Mouse (Mus musculus): ENCODE measurements around the gene Cd6. TPM values are rescaled to one million over a fixed set of nuclear protein-coding genes. Genes with fewer than 3 reads are reported as not detected.

The Cd6 gene
- polyA plus RNA-seq, 1 experiment from 2014 or later, result not detected

DNA sequence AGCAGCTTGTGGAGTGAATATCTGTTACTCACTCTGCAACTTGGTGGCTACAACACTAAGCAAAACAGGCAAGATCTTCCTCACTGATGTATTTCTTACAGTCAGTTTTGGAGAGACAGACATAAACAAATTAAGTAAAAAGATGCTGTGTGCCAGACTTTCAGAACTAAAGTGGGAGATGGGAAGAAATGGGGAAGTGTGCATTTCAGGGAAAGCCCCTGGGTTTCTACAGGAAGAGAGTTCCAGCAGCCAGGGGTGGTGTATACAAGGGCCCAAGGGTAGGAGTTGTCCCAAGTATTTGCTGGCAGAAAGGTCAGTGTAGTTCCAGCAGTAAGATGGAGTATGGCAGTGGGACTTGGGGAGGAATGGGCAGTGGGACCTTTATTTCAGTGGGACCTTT is 70.3 kb downstream of the Cd6 start:
- no peak overlapping the region for H3K4me3 ChIP-seq (ENCODE audit: low read depth, low read length)
- ATAC-seq (replicated peaks; ENCODE audit: insufficient number of reproducible peaks, low FRiP score, low TSS enrichment), result no peak
- H3K9me3 ChIP-seq (replicated peaks; ENCODE audit: control insufficient read depth, low read length), result no peaks in the 10 kb centered on the region
- H3K36me3 ChIP-seq (ENCODE audit: control insufficient read depth, insufficient read depth, low read length), result no peaks in the 10 kb centered on the region
- peaks cover 15% of the 10 kb centered on the region; the same call in 1 of the 2 replicates for H3K4me1 ChIP-seq (ENCODE audit: control insufficient read depth, insufficient read depth, low read length)
- no peaks in the 10 kb centered on the region for H3K27me3 ChIP-seq (ENCODE audit: control insufficient read depth, insufficient read depth, low read length)
- H3K9ac ChIP-seq (ENCODE audit: low read depth, low read length), result no peak overlapping the region
- no peak overlapping the region for H3K4me2 ChIP-seq
- H3K27ac ChIP-seq (ENCODE audit: low read depth, low read length), result no peak overlapping the region

DNA sequence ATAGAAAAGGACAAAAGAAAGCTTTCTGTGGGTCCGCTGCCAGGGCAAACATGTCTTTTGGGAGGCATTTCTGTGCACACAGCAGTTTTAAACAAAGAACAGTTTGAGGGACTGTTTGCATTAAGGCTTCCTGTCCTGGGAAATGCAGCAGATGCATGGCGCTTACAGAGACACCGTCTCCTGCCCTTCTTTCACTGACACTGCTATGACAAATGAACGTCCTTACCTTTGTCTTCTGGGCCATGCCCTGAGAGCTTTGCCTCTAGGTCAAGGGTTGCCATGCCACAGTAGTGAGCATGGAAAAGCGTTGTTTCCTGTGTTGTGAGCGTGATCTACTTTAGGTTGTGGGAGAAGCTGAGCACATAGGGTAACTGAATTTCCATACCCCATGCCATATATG is 71.2 kb downstream of the Cd6 start:
- Histone ChIP-seq H3K27ac (ENCODE audit: low read depth, low read length) (no peak overlapping the region), H3K27me3 (ENCODE audit: control insufficient read depth, insufficient read depth, low read length) (no peaks in the 10 kb centered on the region)

DNA sequence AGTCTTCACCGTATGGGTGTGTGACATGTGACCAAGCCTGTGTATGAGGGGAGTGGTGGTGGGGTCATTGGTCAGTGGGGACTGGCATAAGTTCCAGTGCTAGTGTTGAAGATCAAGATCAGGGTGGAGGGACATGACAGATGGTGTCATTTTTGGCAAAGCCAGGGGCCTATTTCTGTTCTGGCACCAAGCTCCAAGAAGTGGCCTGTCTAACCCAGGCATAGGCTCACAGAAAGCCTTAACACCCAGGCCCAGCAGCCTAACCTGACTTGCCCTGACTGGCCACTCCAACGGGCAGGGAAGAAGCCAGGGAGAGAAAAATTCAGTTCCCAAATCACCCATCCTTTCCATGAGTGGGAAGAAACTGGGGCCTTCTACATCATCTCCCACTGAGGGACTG is 72.3 kb downstream of the Cd6 start:
- Histone ChIP-seq H3K4me1 (ENCODE audit: control insufficient read depth, insufficient read depth, low read length) (peaks cover 15% of the 10 kb centered on the region; the same call in 1 of the 2 replicates), H3K4me3 (ENCODE audit: low read depth, low read length) (no peak overlapping the region), H3K36me3 (ENCODE audit: control insufficient read depth, insufficient read depth, low read length) (no peaks in the 10 kb centered on the region), H3K9me3 (replicated peaks; ENCODE audit: control insufficient read depth, low read length) (no peaks in the 10 kb centered on the region), H3K27me3 (ENCODE audit: control insufficient read depth, insufficient read depth, low read length) (no peaks in the 10 kb centered on the region), H3K4me2 (no peak overlapping the region), H3K9ac (ENCODE audit: low read depth, low read length) (no peak overlapping the region), H3K27ac (ENCODE audit: low read depth, low read length) (no peak overlapping the region)
- ATAC-seq (replicated peaks; ENCODE audit: insufficient number of reproducible peaks, low FRiP score, low TSS enrichment), result no peak
- WGBS (ENCODE audit: insufficient replicate concordance), result 80% methylated on average over 2 of the region's 2 CpGs

More for the DNA sequence above, 71.2 kb downstream of the Cd6 start:
- Histone ChIP-seq H3K4me3 (ENCODE audit: low read depth, low read length) (no peak overlapping the region), H3K4me1 (ENCODE audit: control insufficient read depth, insufficient read depth, low read length) (peaks cover 15% of the 10 kb centered on the region; the same call in 1 of the 2 replicates), H3K9ac (ENCODE audit: low read depth, low read length) (no peak overlapping the region), H3K4me2 (no peak overlapping the region), H3K36me3 (ENCODE audit: control insufficient read depth, insufficient read depth, low read length) (no peaks in the 10 kb centered on the region), H3K9me3 (replicated peaks; ENCODE audit: control insufficient read depth, low read length) (no peaks in the 10 kb centered on the region)
- 56% methylated on average over 6 of the region's 6 CpGs for WGBS (ENCODE audit: insufficient replicate concordance)
- no peak for ATAC-seq (replicated peaks; ENCODE audit: insufficient number of reproducible peaks, low FRiP score, low TSS enrichment)

DNA sequence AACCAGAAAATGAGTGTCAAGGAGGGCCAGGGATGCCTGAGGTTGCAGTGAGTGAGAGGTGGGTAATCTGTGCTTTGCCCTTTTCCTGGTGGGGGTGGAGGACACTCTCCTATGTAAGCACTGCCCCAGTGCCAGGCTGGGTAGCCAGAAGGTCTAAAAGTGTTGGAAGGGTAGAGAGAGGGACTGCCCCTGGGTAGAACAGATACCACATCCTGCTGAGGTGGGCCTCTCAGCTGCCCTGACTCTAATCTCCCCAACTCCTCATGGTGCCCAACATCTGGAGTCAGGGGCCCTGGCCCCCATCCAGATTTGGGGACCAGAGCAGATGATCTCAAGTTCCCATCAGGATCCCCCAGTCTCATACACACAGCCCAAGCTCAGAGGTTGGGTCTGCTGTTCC is 72.7 kb downstream of the Cd6 start:
- Histone ChIP-seq H3K4me3 (ENCODE audit: low read depth, low read length) (no peak overlapping the region), H3K4me2 (no peak overlapping the region), H3K27me3 (ENCODE audit: control insufficient read depth, insufficient read depth, low read length) (no peaks in the 10 kb centered on the region), H3K9ac (ENCODE audit: low read depth, low read length) (no peak overlapping the region), H3K4me1 (ENCODE audit: control insufficient read depth, insufficient read depth, low read length) (peaks cover 15% of the 10 kb centered on the region; the same call in 1 of the 2 replicates), H3K36me3 (ENCODE audit: control insufficient read depth, insufficient read depth, low read length) (no peaks in the 10 kb centered on the region), H3K9me3 (replicated peaks; ENCODE audit: control insufficient read depth, low read length) (no peaks in the 10 kb centered on the region), H3K27ac (ENCODE audit: low read depth, low read length) (no peak overlapping the region)
- no peak for ATAC-seq (replicated peaks; ENCODE audit: insufficient number of reproducible peaks, low FRiP score, low TSS enrichment)

DNA sequence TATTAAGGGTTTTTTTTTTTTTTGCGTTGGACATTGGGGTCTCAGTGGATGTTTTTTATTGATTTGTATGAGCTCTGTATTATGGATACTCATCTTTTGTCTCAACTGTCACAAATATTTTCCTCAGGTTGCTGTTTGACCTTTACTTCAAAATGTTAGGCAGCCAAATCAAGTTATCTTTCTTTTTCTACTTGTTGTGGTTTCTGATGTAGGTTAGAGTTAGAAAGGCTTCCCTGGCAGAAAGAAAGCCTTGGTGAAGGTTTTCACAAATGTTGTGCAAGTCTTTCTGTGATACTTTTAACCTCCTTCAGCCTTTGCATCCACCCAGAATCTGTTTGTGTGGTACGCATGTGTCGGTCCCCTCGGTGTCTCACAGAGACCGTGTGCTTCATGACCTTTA is 77.2 kb downstream of the Cd6 start:
- Histone ChIP-seq H3K9me3 (replicated peaks; ENCODE audit: control insufficient read depth, low read length) (no peaks in the 10 kb centered on the region), H3K4me1 (ENCODE audit: control insufficient read depth, insufficient read depth, low read length) (no peaks in the 10 kb centered on the region), H3K9ac (ENCODE audit: low read depth, low read length) (no peak overlapping the region), H3K27me3 (ENCODE audit: control insufficient read depth, insufficient read depth, low read length) (no peaks in the 10 kb centered on the region), H3K36me3 (ENCODE audit: control insufficient read depth, insufficient read depth, low read length) (no peaks in the 10 kb centered on the region), H3K4me2 (no peak overlapping the region), H3K4me3 (ENCODE audit: low read depth, low read length) (no peak overlapping the region), H3K27ac (ENCODE audit: low read depth, low read length) (no peak overlapping the region)
- no peak for ATAC-seq (replicated peaks; ENCODE audit: insufficient number of reproducible peaks, low FRiP score, low TSS enrichment)
- WGBS (ENCODE audit: insufficient replicate concordance), result 85% methylated on average over 5 of the region's 5 CpGs

DNA sequence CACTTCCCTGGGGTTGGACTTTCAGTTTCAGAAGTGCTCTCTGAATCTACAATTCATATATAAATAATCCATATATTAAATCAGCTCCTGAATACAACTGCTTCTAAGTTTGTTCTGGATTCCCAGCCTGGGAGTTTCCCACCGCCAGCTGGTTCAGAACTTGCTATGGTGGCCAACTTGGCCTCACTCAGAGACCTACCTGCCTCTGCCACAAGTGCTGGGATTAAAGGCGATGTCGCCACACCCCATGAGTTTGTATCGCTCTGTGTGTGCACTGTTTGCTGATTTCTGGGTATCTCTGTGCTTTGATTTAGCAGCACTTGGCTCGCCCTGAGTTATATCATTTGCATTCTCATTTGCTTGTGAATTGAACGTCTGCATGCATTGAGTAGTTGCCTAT is 77.8 kb downstream of the Cd6 start:
- no peak overlapping the region for H3K4me3 ChIP-seq (ENCODE audit: low read depth, low read length)
- no peaks in the 10 kb centered on the region for H3K27me3 ChIP-seq (ENCODE audit: control insufficient read depth, insufficient read depth, low read length)
- 86% methylated on average over 6 of the region's 6 CpGs for WGBS (ENCODE audit: insufficient replicate concordance)
- no peak overlapping the region for H3K4me2 ChIP-seq
- no peak overlapping the region for H3K27ac ChIP-seq (ENCODE audit: low read depth, low read length)
- no peaks in the 10 kb centered on the region for H3K4me1 ChIP-seq (ENCODE audit: control insufficient read depth, insufficient read depth, low read length)
- no peaks in the 10 kb centered on the region for H3K36me3 ChIP-seq (ENCODE audit: control insufficient read depth, insufficient read depth, low read length)
- H3K9ac ChIP-seq (ENCODE audit: low read depth, low read length), result no peak overlapping the region
- H3K9me3 ChIP-seq (replicated peaks; ENCODE audit: control insufficient read depth, low read length), result no peaks in the 10 kb centered on the region
- no peak for ATAC-seq (replicated peaks; ENCODE audit: insufficient number of reproducible peaks, low FRiP score, low TSS enrichment)

DNA sequence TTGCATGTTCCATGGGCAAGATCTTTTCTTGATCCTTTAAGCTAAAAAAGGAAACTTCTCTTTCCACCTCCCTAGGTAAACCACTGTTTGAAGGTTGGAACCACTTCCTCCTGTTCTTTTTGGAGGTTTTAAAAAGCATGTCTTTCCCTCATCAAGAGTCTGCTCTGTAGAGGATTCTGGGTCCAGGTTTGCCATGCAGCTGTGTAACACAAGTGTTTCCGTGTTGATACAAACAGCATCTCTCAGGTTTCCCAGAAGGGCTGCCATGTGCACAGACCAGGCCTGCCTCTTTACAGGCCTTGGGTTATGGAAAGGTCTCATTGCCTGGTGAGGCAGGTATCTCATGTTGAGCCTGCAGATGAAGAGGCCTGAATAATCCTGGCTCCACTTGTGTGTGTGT is 78.3 kb downstream of the Cd6 start:
- no peak overlapping the region for H3K27ac ChIP-seq (ENCODE audit: low read depth, low read length)
- no peaks in the 10 kb centered on the region for H3K27me3 ChIP-seq (ENCODE audit: control insufficient read depth, insufficient read depth, low read length)
- 89% methylated on average over 1 of the region's 1 CpGs for WGBS (ENCODE audit: insufficient replicate concordance)
- H3K9ac ChIP-seq (ENCODE audit: low read depth, low read length), result no peak overlapping the region
- H3K4me1 ChIP-seq (ENCODE audit: control insufficient read depth, insufficient read depth, low read length), result no peaks in the 10 kb centered on the region
- H3K9me3 ChIP-seq (replicated peaks; ENCODE audit: control insufficient read depth, low read length), result no peaks in the 10 kb centered on the region
- no peak overlapping the region for H3K4me3 ChIP-seq (ENCODE audit: low read depth, low read length)
- ATAC-seq (replicated peaks; ENCODE audit: insufficient number of reproducible peaks, low FRiP score, low TSS enrichment), result no peak
- no peaks in the 10 kb centered on the region for H3K36me3 ChIP-seq (ENCODE audit: control insufficient read depth, insufficient read depth, low read length)
- no peak overlapping the region for H3K4me2 ChIP-seq

DNA sequence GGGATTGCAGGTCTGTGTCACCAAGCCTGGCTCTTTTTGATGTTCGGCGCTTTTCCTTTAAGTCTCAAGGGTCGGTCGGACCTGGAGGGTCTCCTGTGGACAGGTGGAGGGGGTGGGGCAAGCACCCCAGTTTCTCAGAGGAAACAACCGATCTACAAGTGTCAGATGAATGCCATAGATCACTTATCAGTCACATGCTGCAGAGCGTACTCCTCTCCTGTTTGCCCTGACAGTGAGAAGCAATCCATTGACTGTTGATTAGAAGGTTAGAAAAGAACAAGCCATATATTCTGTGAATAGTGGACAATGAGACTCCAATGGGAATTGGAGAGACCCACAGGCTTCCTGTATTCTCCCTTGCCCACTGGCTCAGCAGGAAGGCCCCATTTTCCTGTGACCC is 79.7 kb downstream of the Cd6 start:
- Histone ChIP-seq H3K4me2 (no peak overlapping the region), H3K4me3 (ENCODE audit: low read depth, low read length) (no peak overlapping the region), H3K27ac (ENCODE audit: low read depth, low read length) (no peak overlapping the region), H3K9me3 (replicated peaks; ENCODE audit: control insufficient read depth, low read length) (no peaks in the 10 kb centered on the region), H3K27me3 (ENCODE audit: control insufficient read depth, insufficient read depth, low read length) (no peaks in the 10 kb centered on the region), H3K4me1 (ENCODE audit: control insufficient read depth, insufficient read depth, low read length) (no peaks in the 10 kb centered on the region), H3K9ac (ENCODE audit: low read depth, low read length) (no peak overlapping the region), H3K36me3 (ENCODE audit: control insufficient read depth, insufficient read depth, low read length) (no peaks in the 10 kb centered on the region)
- ATAC-seq (replicated peaks; ENCODE audit: insufficient number of reproducible peaks, low FRiP score, low TSS enrichment), result no peak
- 69% methylated on average over 6 of the region's 6 CpGs for WGBS (ENCODE audit: insufficient replicate concordance)

DNA sequence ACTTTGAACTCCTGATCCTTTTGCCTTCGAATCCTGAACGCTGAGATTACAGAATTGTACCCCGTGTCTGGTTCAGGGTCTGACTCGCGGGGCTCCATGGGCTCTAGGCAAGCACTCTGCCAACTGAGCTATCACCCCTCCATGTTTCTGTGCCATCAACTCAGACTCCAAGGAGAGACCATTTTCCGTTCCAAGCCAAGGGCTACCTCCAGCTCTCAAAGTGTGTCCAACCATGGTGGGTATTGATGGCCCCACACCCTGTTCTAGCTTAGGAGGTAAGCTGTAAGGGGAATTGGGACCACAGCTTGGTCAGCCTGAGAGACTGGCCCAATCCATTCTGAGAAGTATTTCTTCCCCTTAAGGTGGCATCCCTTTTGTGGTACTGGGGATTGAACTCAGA is 80.6 kb downstream of the Cd6 start:
- no peaks in the 10 kb centered on the region for H3K36me3 ChIP-seq (ENCODE audit: control insufficient read depth, insufficient read depth, low read length)
- no peak overlapping the region for H3K4me2 ChIP-seq
- no peaks in the 10 kb centered on the region for H3K4me1 ChIP-seq (ENCODE audit: control insufficient read depth, insufficient read depth, low read length)
- ATAC-seq (replicated peaks; ENCODE audit: insufficient number of reproducible peaks, low FRiP score, low TSS enrichment), result no peak
- WGBS (ENCODE audit: insufficient replicate concordance), result 88% methylated on average over 6 of the region's 6 CpGs
- no peaks in the 10 kb centered on the region for H3K27me3 ChIP-seq (ENCODE audit: control insufficient read depth, insufficient read depth, low read length)
- no peak overlapping the region for H3K27ac ChIP-seq (ENCODE audit: low read depth, low read length)
- no peak overlapping the region for H3K9ac ChIP-seq (ENCODE audit: low read depth, low read length)
- H3K9me3 ChIP-seq (replicated peaks; ENCODE audit: control insufficient read depth, low read length), result no peaks in the 10 kb centered on the region
- no peak overlapping the region for H3K4me3 ChIP-seq (ENCODE audit: low read depth, low read length)

Measured in heart, embryonic 11.5 days (tissue).